Mouse (Mus musculus): ENCODE data around the gene 1700003F12Rik. TPM values are rescaled to one million over a fixed set of nuclear protein-coding genes. Genes with fewer than 3 reads are reported as not detected.

The 1700003F12Rik gene
- polyA plus RNA-seq, 1 experiment from 2014 or later = 0.67 TPM

DNA sequence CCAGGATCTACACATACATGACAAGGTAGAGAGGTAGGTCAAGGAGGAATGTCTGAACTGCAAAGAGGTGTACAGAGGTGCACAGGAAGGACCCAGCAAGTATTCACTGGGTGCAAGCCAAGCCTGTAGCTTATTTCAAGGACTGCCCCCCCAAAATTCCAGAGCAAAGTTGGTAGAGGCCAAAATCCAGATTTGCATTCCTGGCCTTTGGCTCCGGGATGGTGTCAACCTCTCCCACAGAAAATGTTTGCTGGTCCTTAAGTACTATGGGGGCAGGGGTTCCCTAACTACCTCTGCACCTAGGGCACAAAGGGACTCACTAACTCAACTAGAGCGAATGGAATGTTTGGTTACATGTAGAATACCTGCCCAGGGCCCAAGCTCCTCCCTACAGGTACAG is 20.9 kb downstream of the 1700003F12Rik start:
- Histone ChIP-seq H3K9ac (no peak overlapping the region; the same call in 1 of the 2 replicates), H3K9me3 (no peaks in the 10 kb centered on the region), H3K4me3 (peak overlapping the region; percentile 78), H3K4me2 (peak overlapping the region; percentile 80), H3K36me3 (peaks cover 16% of the 10 kb centered on the region), H3K27me3 (no peaks in the 10 kb centered on the region), H3K4me1 (peaks cover 69% of the 10 kb centered on the region), H3K27ac (peak overlapping the region; percentile 85)
- no peak for ATAC-seq (ENCODE audit: insufficient number of reproducible peaks, low FRiP score, low TSS enrichment, low read depth)
- WGBS = 64% methylated on average over 2 of the region's 2 CpGs

DNA sequence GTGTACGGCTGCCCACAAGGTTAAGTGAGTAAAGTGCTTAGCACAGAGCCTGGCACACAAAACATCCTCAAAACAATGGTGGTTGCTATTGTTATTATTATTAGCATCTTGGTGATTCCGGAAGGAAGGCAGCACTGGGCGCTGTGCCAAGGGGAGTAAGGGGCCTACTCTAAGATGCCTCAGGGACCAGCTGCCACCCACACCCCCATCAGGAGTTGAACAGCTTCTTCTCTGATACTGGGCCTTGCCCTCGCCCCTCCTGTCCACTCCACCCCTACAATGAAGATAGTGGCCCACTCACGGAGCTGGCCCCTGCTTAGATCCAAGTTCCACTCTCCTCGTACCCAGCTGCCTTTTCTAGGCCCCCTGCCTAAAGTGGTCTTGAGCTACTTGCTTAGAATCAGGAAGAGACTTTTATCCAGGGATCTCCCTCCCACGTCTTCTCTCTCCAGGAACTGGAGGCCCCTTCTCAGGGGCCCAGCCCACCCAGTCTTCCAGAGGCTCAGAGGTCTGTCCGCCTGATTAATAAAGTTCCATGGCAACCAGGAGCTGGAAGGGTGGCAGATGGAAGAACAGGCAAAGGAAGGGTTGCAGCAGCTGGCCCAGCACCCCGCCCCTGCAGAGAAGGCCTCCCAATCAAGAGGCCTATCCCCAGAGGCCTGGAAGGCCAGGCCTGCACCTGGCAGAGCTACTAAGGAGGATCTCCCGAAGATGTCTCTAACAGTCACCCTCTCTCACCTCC is 21.6 kb downstream of the 1700003F12Rik start:
- Histone ChIP-seq H3K4me2 (peak overlapping the region; percentile 80), H3K9ac (peak overlapping the region; percentile 55), H3K4me3 (peak overlapping the region; percentile 78), H3K9me3 (no peaks in the 10 kb centered on the region), H3K27me3 (no peaks in the 10 kb centered on the region), H3K4me1 (peaks cover 69% of the 10 kb centered on the region), H3K27ac (peak overlapping the region; percentile 85), H3K36me3 (peaks cover 11% of the 10 kb centered on the region)
- WGBS = 16% methylated on average over 10 of the region's 10 CpGs
- no peak for ATAC-seq (ENCODE audit: insufficient number of reproducible peaks, low FRiP score, low TSS enrichment, low read depth)

DNA sequence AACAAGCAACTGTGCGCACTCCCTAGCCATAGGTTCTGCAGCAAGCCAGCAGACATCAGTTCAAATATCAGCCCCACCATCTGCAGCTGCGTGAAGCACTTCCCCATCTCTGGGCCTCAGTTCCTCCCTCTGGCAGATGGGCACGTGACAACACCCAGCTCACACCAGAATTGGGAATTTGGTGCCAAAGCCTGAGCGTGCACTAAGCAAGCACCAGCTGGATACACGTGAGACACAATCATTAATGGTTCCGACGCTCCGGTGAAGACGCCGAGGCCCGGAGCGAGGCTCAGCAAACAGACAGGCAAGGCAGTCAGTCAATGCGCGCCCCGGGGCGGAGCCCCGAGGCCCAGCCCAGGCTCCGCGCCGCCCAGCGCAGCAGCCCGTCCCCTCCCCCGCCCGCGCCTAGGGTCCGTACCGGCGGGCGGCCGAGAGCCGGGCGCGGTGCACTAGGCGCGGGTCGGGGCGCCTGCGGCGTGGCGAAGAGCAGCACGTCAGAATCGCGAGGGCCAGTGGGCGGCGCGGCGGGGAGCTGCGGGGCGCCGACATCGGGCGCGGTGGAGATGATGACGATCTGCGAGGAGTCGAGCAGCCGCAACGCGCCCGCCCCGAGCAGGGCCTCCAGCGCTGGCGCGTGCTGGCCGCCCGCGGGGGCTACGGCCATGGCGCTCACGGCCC is 22.3 kb downstream of the 1700003F12Rik start:
- H3K27me3 ChIP-seq = no peaks in the 10 kb centered on the region
- under 1% methylated on average over 67 of the region's 70 CpGs for WGBS
- H3K4me3 ChIP-seq = peak overlapping the region; percentile 78
- H3K4me1 ChIP-seq = peaks cover 63% of the 10 kb centered on the region
- ATAC-seq (ENCODE audit: insufficient number of reproducible peaks, low FRiP score, low TSS enrichment, low read depth) = peak; percentile 54
- peak overlapping the region; percentile 55 for H3K9ac ChIP-seq
- peak overlapping the region; percentile 80 for H3K4me2 ChIP-seq
- H3K36me3 ChIP-seq = 0 out of 2 replicates have a peak, but pooled peaks cover 4% of the 10 kb centered on the region
- H3K9me3 ChIP-seq = no peaks in the 10 kb centered on the region
- H3K27ac ChIP-seq = peak overlapping the region; percentile 85

DNA sequence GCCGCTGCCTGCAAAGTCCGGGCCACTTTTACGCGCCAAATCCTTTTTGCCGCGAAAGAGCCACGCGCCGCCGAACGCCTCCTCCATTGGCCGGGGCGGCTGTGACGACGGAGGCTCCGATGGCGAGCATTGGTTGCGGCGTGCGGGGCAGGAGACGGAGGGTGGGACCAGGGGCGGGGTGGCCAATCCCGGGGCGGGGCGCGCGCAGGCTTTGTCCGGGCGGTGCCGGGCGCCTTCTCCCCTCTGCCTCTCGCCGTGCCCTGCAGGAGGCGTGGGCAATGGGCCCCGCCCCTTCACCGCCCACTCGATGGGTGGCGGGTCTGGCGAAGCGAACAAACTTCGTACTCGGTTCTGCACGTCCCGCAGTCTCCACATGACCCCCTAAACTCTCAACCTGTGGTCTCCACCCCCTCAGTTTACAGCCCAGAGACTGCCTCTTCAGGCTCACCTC is 23.0 kb downstream of the 1700003F12Rik start, which contains the start of gene E2f1:
Gene E2f1 (minus strand): TSS at position 57 of the 451 bp plus-strand sequence.
- H3K4me3 ChIP-seq = peak within 1 kb of the TSS; percentile 78
- peak within 1 kb of the TSS; percentile 80 for H3K4me2 ChIP-seq
- H3K27me3 ChIP-seq = no peaks in the 10 kb centered on the region
- 0 out of 2 replicates have a peak, but pooled peaks cover 3% of the 10 kb centered on the region for H3K36me3 ChIP-seq
- under 1% methylated on average over 44 of the region's 44 CpGs for WGBS
- ATAC-seq (ENCODE audit: insufficient number of reproducible peaks, low FRiP score, low TSS enrichment, low read depth) = peak; percentile 94
- no peaks in the 10 kb centered on the region for H3K9me3 ChIP-seq
- H3K27ac ChIP-seq = peak within 1 kb of the TSS; percentile 85
- H3K4me1 ChIP-seq = peaks cover 58% of the 10 kb centered on the region
- peak within 1 kb of the TSS; percentile 55 for H3K9ac ChIP-seq

DNA sequence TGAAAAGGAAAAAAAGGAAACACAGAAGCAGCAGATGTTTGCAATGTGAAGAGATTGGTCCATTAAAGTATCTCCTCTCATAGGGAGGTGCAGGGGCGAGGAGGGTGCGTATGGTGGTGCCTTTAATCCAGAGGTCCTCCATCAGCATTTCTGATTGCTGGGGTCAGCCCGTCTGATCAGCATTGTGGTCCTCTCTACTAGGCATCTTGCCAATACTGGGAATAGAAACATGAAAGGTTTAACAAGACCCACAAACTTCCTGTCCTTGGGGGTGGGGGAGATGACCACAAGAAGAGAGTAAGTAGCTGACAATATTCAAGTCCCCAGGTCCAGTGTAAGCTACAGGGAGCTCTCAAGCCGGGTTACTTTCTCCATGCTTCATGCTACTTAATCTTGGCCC is 23.8 kb downstream of the 1700003F12Rik start:
- H3K4me3 ChIP-seq = peak overlapping the region; percentile 78; the same call in 1 of the 2 replicates
- WGBS = 62% methylated on average over 4 of the region's 4 CpGs
- no peaks in the 10 kb centered on the region for H3K36me3 ChIP-seq
- H3K4me1 ChIP-seq = peaks cover 53% of the 10 kb centered on the region
- ATAC-seq (ENCODE audit: insufficient number of reproducible peaks, low FRiP score, low TSS enrichment, low read depth) = no peak
- peak overlapping the region; percentile 75 for H3K27ac ChIP-seq
- no peaks in the 10 kb centered on the region for H3K9me3 ChIP-seq
- H3K27me3 ChIP-seq = no peaks in the 10 kb centered on the region
- H3K4me2 ChIP-seq = no peak overlapping the region
- H3K9ac ChIP-seq = no peak overlapping the region

DNA sequence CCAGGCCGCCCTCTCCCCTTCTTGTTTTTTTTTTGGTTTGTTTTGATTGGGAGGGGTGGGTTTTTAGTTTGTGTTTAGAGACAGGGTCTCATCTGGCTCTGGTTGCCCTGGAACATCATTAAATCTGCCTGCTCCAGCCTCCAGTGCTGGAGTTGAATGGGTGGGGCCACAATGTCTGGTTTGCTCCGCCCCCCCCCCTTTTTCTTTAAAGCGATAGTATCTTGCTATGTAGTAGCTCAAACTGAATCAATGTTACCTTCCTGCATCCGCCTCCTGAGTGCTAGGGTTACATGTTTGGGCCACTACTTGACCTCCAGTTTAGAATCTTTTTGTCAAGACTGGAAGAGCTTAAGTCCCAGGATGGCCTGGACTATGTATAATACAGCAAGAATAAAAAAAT is 24.4 kb downstream of the 1700003F12Rik start:
- Histone ChIP-seq H3K4me2 (no peak overlapping the region), H3K27ac (peak overlapping the region; percentile 75), H3K9me3 (no peaks in the 10 kb centered on the region), H3K4me1 (peaks cover 47% of the 10 kb centered on the region), H3K36me3 (no peaks in the 10 kb centered on the region), H3K4me3 (no peak overlapping the region), H3K9ac (no peak overlapping the region), H3K27me3 (no peaks in the 10 kb centered on the region)
- ATAC-seq (ENCODE audit: insufficient number of reproducible peaks, low FRiP score, low TSS enrichment, low read depth) = no peak
- 75% methylated on average over 4 of the region's 4 CpGs for WGBS

DNA sequence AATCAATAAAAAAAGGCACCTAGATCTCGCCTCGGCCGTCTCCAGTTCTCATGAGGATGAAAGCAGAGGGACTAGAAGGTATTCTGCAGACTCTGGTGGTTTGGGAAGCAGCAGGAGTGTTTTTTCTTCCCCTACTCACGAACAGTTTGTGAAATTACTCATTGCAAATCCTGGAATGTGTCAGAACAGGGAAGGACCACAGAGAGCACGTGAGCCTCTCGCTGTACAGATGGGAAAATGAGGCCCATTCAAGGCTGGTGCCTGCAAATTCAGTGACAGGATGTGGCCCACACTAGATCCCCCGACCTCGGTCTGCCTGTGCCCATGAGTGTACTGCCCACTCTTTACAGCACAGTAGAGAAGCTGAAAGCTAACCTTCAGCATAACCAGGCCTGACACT is 25.1 kb downstream of the 1700003F12Rik start:
- Histone ChIP-seq H3K4me3 (no peak overlapping the region), H3K9ac (no peak overlapping the region), H3K27me3 (no peaks in the 10 kb centered on the region), H3K9me3 (no peaks in the 10 kb centered on the region), H3K27ac (peak overlapping the region; percentile 77), H3K4me2 (no peak overlapping the region), H3K4me1 (peaks cover 41% of the 10 kb centered on the region), H3K36me3 (no peaks in the 10 kb centered on the region)
- no peak for ATAC-seq (ENCODE audit: insufficient number of reproducible peaks, low FRiP score, low TSS enrichment, low read depth)
- WGBS = 47% methylated on average over 8 of the region's 8 CpGs

DNA sequence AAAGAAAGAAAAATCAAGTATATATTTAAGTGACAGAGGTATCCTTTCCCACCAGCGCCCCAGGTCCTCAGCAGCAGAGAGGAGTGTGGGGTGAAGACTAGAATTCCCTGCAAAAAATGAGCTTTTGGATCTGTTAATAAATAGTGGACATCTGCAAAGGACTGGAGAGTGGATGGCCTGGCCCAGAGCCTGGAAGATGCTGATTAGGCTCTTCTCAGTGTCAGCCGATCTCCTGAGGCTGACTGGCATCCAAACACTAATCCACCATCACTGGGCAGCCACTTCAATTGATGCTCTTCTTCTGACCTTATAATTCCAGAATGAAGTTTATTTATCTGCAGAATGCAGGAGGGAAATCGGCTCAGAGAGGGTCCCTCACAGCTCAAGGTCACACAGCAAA is 26.1 kb downstream of the 1700003F12Rik start:
- H3K36me3 ChIP-seq = no peaks in the 10 kb centered on the region
- peaks cover 32% of the 10 kb centered on the region for H3K4me1 ChIP-seq
- H3K27me3 ChIP-seq = no peaks in the 10 kb centered on the region
- no peak for ATAC-seq (ENCODE audit: insufficient number of reproducible peaks, low FRiP score, low TSS enrichment, low read depth)
- no peak overlapping the region for H3K9ac ChIP-seq
- no peak overlapping the region for H3K4me3 ChIP-seq
- 79% methylated on average over 3 of the region's 3 CpGs for WGBS
- no peak overlapping the region for H3K4me2 ChIP-seq
- H3K27ac ChIP-seq = no peak overlapping the region
- H3K9me3 ChIP-seq = no peaks in the 10 kb centered on the region

DNA sequence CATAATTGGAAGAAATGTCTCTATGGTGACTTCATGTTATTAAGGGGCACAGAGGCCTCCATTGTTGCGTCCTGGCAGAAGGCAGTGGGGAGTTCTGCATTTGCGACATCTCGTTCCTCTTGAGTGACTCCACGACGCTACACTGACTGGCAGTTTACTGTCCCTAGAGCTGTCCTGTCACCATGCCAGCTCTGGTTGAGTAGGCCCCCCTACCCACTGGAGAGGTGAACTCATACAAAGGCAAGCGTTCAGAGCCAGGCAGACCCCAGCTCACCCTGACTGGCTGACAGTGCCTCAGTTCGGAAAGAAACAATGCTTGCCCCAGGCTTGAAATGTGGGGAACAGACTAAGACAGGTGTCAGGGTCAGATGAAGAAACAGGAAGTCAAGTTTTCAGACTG is 27.4 kb downstream of the 1700003F12Rik start:
- no peaks in the 10 kb centered on the region for H3K27me3 ChIP-seq
- H3K4me2 ChIP-seq = no peak overlapping the region
- no peak overlapping the region for H3K4me3 ChIP-seq
- no peak overlapping the region for H3K9ac ChIP-seq
- no peak for ATAC-seq (ENCODE audit: insufficient number of reproducible peaks, low FRiP score, low TSS enrichment, low read depth)
- WGBS = 68% methylated on average over 7 of the region's 7 CpGs
- H3K4me1 ChIP-seq = peaks cover 19% of the 10 kb centered on the region
- no peak overlapping the region for H3K27ac ChIP-seq
- no peaks in the 10 kb centered on the region for H3K36me3 ChIP-seq
- no peaks in the 10 kb centered on the region for H3K9me3 ChIP-seq

DNA sequence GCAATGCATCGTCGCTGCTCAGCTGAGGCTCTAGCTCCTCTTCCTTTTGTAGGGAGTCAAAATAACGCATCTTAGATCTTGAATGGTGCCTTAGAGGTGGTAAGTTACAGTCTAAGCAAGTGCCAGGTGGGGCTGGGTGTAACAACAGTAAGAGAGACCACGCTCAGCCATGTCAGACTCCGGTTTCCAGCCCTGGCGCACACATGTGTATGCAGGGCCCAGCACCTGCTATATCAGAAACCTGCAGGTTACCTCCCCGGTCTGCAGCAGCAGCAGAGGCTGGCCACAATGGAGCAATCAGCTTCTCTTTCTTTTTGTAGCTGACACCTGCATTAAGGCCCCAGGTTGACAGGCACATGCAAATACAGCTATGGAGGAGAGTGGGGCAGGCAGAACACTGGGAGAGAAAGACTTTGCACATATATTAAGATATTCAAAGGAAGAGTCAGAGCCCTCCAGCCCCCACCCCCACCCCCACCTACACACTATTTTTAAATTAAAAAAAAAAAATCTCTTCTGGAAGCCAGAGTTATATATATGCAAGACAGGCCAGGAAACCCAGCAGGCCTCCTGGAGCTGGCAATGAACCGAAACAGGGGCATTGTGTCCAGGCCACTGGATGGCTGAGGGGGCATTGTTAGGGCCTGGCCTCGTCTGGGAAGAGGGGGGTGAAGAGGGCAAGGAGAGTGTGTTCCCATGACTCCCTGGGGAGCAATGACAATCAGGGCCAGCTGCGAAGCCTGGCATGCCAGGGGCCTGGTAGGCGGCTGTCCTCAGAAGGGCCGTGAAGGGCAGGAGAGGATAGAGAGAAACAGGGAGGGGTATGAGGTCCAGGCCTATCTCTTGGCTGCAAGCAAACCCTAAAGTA is 30.2 kb downstream of the 1700003F12Rik start:
- no peaks in the 10 kb centered on the region for H3K9me3 ChIP-seq
- no peak overlapping the region for H3K4me3 ChIP-seq
- no peak overlapping the region for H3K4me2 ChIP-seq
- no peak for ATAC-seq (ENCODE audit: insufficient number of reproducible peaks, low FRiP score, low TSS enrichment, low read depth)
- H3K27ac ChIP-seq = no peak overlapping the region
- H3K27me3 ChIP-seq = no peaks in the 10 kb centered on the region
- H3K9ac ChIP-seq = no peak overlapping the region
- no peaks in the 10 kb centered on the region for H3K36me3 ChIP-seq
- WGBS = 54% methylated on average over 12 of the region's 12 CpGs
- H3K4me1 ChIP-seq = peaks cover 3% of the 10 kb centered on the region; the same call in 1 of the 2 replicates

DNA sequence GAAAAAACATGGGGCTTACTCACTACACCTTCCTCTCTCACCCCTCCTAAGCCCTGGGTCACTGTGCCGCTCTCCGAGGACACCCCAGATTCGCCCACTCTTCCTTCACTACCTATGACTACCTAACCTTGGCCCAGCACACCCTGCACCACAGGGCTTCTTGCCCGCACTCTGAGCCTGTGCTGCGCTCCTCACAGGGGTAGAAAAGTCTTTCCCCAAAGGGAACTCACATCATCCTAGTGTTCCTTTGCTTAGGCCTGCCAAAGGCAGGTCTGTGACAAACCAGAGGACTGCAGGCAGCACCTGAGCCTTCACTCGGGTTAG is 30.8 kb downstream of the 1700003F12Rik start:
- WGBS = 87% methylated on average over 6 of the region's 6 CpGs
- Histone ChIP-seq H3K27ac (no peak overlapping the region), H3K4me3 (no peak overlapping the region), H3K36me3 (no peaks in the 10 kb centered on the region), H3K27me3 (no peaks in the 10 kb centered on the region), H3K9me3 (no peaks in the 10 kb centered on the region), H3K4me2 (no peak overlapping the region), H3K9ac (no peak overlapping the region), H3K4me1 (0 out of 2 replicates have a peak, but pooled peaks cover 2% of the 10 kb centered on the region)
- ATAC-seq (ENCODE audit: insufficient number of reproducible peaks, low FRiP score, low TSS enrichment, low read depth) = no peak

Data from limb, embryonic 15.5 days (tissue).